ENCODE assay signal across 8 mouse cellular contexts in the genomic region with DNA sequence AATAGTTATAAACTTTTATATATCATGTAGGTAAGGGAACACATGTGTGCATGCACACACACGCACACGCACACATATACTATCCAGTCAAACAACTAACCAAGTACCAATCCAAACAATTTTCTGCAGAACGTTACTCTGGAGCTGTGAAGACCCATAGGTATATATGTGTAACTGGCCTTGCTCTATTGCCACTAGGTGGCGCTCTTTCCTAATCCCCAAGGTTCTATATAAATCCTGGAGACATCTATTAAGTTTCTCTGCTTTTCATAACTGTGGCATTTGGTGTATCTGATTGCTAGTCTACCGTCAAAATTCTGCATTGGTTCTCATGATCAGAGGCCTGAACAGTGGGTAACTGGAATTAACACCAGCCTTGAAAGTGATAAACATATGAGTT. TPM values are rescaled to one million over a fixed set of nuclear protein-coding genes. Genes with fewer than 3 reads are reported as not detected.
DNase-seq lines count a peak whose midpoint lies in the region; ATAC-seq and TF ChIP-seq lines count a peak whose summit lies in the region.

No protein-coding gene starts in this region.

- H3K9ac ChIP-seq in kidney, embryonic 14.5 days (ENCODE audit: low read depth, low read length) = no peak overlapping the region

- no peaks in the 10 kb centered on the region for H3K4me1 ChIP-seq in kidney, embryonic 14.5 days (ENCODE audit: control insufficient read depth, insufficient read depth, low read length)
- H3K4me1 ChIP-seq in cortical plate, adult 2 months (ENCODE audit: control insufficient read depth, insufficient read depth, low read length) = no peaks in the 10 kb centered on the region
- H3K4me1 ChIP-seq in hindbrain, embryonic 10.5 days (replicated peaks) = no peaks in the 10 kb centered on the region

- H3K27me3 ChIP-seq in kidney, embryonic 14.5 days (ENCODE audit: control insufficient read depth, insufficient read depth, low read length) = no peaks in the 10 kb centered on the region; the same call in 1 of the 2 replicates
- H3K27me3 ChIP-seq in hindbrain, embryonic 10.5 days (ENCODE audit: insufficient read depth, poor library complexity, severe bottlenecking) = peaks cover 3% of the 10 kb centered on the region; the same call in 1 of the 2 replicates
- no peaks in the 10 kb centered on the region for H3K27me3 ChIP-seq in splenic B cell, adult 2 months (ENCODE audit: control insufficient read depth, insufficient read depth, low read length, poor library complexity, severe bottlenecking)

- H3K4me3 ChIP-seq in kidney, embryonic 14.5 days (ENCODE audit: low read length) = no peak overlapping the region
- H3K4me3 ChIP-seq in cortical plate, adult 2 months (ENCODE audit: insufficient read depth, low read length) = no peak overlapping the region
- H3K4me3 ChIP-seq in hindbrain, embryonic 10.5 days = no peak overlapping the region

- no peaks in the 10 kb centered on the region for H3K36me3 ChIP-seq in kidney, embryonic 14.5 days (ENCODE audit: control insufficient read depth, insufficient read depth, low read length)
- no peaks in the 10 kb centered on the region for H3K36me3 ChIP-seq in hindbrain, embryonic 10.5 days
- no peaks in the 10 kb centered on the region for H3K36me3 ChIP-seq in splenic B cell, adult 2 months (ENCODE audit: control insufficient read depth, insufficient read depth, low read length, poor library complexity, severe bottlenecking)

- H3K4me2 ChIP-seq in kidney, embryonic 14.5 days (replicated peaks; ENCODE audit: low read depth, low read length) = no peak overlapping the region

- H3K27ac ChIP-seq in kidney, embryonic 14.5 days (ENCODE audit: low read depth, low read length) = no peak overlapping the region
- no peak overlapping the region for H3K27ac ChIP-seq in cortical plate, adult 2 months (ENCODE audit: insufficient read depth, low read length)
- H3K27ac ChIP-seq in hindbrain, embryonic 10.5 days = no peak overlapping the region

- H3K9me3 ChIP-seq in kidney, embryonic 14.5 days (ENCODE audit: control insufficient read depth, low read length) = no peaks in the 10 kb centered on the region
- no peaks in the 10 kb centered on the region for H3K9me3 ChIP-seq in hindbrain, embryonic 10.5 days

- TF ChIP-seq CTCF in cortical plate, adult 2 months (IDR thresholded peaks at IDR 0.05; ENCODE audit: extremely low read depth, insufficient read depth, low read length) = peak; percentile 38; the same call in 1 of the 2 replicates

- 23% methylated on average over 5 of the region's 5 CpGs for WGBS in kidney, embryonic 14.5 days
- 19% methylated on average over 5 of the region's 5 CpGs for WGBS in hindbrain, embryonic 10.5 days

- ATAC-seq in kidney, embryonic 14.5 days (ENCODE audit: low FRiP score, low TSS enrichment) = no peak
- ATAC-seq in megakaryocyte-erythroid progenitor cell, adult 5-6 weeks (replicated peaks; ENCODE audit: low FRiP score, low TSS enrichment, poor library complexity, severe bottlenecking) = peak; percentile 67

- TF ChIP-seq POLR2A in cortical plate, adult 2 months (IDR thresholded peaks at IDR 0.05; ENCODE audit: extremely low read depth, insufficient read depth, low read length) = no peak

- DNase-seq in kidney, adult 11 months = peak; percentile 20
- DNase-seq in adrenal gland, adult 18-20 months (ENCODE audit: low spot score in 2 of 2) = peak; percentile 28 to 36
- DNase-seq in hindbrain, embryonic 10.5 days (ENCODE audit: low spot score) = peak; percentile 33
- DNase-seq in layer of hippocampus, adult 9-11 months = peak; percentile 59
- DNase-seq in splenic B cell, adult 2 months (ENCODE audit: low read depth, low spot score) = peak; percentile 35

RNA-seq across cellular contexts. Expression of a gene that starts 14.4 kb away (rescaled TPM):
- 41.3 and 44.6 TPM in 2 replicates for polyA plus RNA-seq in kidney, embryonic 14.5 days (2014; fragmentation: Nextera tagmentation; extraction: Ambion mirVana)
- 10 to 100 TPM in 1 of 2 experiments, 1 to 10 TPM in 1; 5.4 to 27.3 TPM for total RNA-seq in adrenal gland, adult 18-20 months (2021)
- polyA plus RNA-seq in cortical plate, adult 2 months (2012; rRNA removed) = 16.7 and 17.4 TPM in 2 replicates
- 33.7 and 33.8 TPM in 2 replicates for polyA plus RNA-seq in hindbrain, embryonic 10.5 days (2016; fragmentation: Nextera tagmentation; extraction: Ambion mirVana)
- total RNA-seq in megakaryocyte-erythroid progenitor cell, adult 5-6 weeks (2014; fragmentation: Nextera tagmentation) = not detected in 2 replicates
- total RNA-seq in megakaryocyte-erythroid progenitor cell, adult 5-6 weeks (2017) = not detected in 2 replicates

RNA-seq across cellular contexts. Expression of a gene that starts 20.5 kb away (rescaled TPM):
- polyA plus RNA-seq in kidney, embryonic 14.5 days (2014; fragmentation: Nextera tagmentation; extraction: Ambion mirVana) = 78.7 and 89.3 TPM in 2 replicates
- 10 to 100 TPM; 25.5 to 28.7 TPM for total RNA-seq in adrenal gland, adult 18-20 months (2021)
- polyA plus RNA-seq in cortical plate, adult 2 months (2012; rRNA removed) = 326 and 347 TPM in 2 replicates
- 275 and 315 TPM in 2 replicates for polyA plus RNA-seq in hindbrain, embryonic 10.5 days (2016; fragmentation: Nextera tagmentation; extraction: Ambion mirVana)
- total RNA-seq in megakaryocyte-erythroid progenitor cell, adult 5-6 weeks (2014; fragmentation: Nextera tagmentation) = 0.72 TPM in 1 of 2 replicates, not detected in the other
- total RNA-seq in megakaryocyte-erythroid progenitor cell, adult 5-6 weeks (2017) = not detected in 2 replicates

RNA-seq across cellular contexts. Expression of a gene that starts 37.5 kb away (rescaled TPM):
- polyA plus RNA-seq in kidney, embryonic 14.5 days (2014; fragmentation: Nextera tagmentation; extraction: Ambion mirVana) = not detected in 2 replicates
- total RNA-seq in adrenal gland, adult 18-20 months (2021) = not detected
- polyA plus RNA-seq in cortical plate, adult 2 months (2012; rRNA removed) = 0.09 and 0.23 TPM in 2 replicates
- polyA plus RNA-seq in hindbrain, embryonic 10.5 days (2016; fragmentation: Nextera tagmentation; extraction: Ambion mirVana) = not detected in 2 replicates
- 0.54 TPM in 1 of 2 replicates, not detected in the other for total RNA-seq in megakaryocyte-erythroid progenitor cell, adult 5-6 weeks (2014; fragmentation: Nextera tagmentation)
- not detected in 2 replicates for total RNA-seq in megakaryocyte-erythroid progenitor cell, adult 5-6 weeks (2017)

RNA-seq across cellular contexts. Expression of a gene that starts 53.9 kb away (rescaled TPM):
- 82.0 and 82.5 TPM in 2 replicates for polyA plus RNA-seq in kidney, embryonic 14.5 days (2014; fragmentation: Nextera tagmentation; extraction: Ambion mirVana)
- total RNA-seq in adrenal gland, adult 18-20 months (2021) = 10 to 100 TPM; 34.2 to 96.8 TPM
- polyA plus RNA-seq in cortical plate, adult 2 months (2012; rRNA removed) = 79.4 and 82.0 TPM in 2 replicates
- polyA plus RNA-seq in hindbrain, embryonic 10.5 days (2016; fragmentation: Nextera tagmentation; extraction: Ambion mirVana) = 89.6 and 92.7 TPM in 2 replicates
- total RNA-seq in megakaryocyte-erythroid progenitor cell, adult 5-6 weeks (2014; fragmentation: Nextera tagmentation) = 1.4 and 2.2 TPM in 2 replicates
- total RNA-seq in megakaryocyte-erythroid progenitor cell, adult 5-6 weeks (2017) = 5.0 TPM in 1 of 2 replicates, not detected in the other
